In genomic region chr4:136112344-136112743, GRCm38 (mm10) we compare ENCODE assay signal across 21 mouse cellular contexts. TPM values are rescaled to one million over a fixed set of nuclear protein-coding genes. Genes with fewer than 3 reads are reported as not detected.
DNase-seq lines count a peak whose midpoint lies in the region; ATAC-seq lines count a peak whose summit lies in the region.
"Had no signal": no experiment of that assay in that cellular context is flagged by ENCODE, and none has a peak within 500 bp of the region (broad histone marks: within the 10 kb centered on the region; RNA-seq: fewer than 3 reads in every experiment).

No protein-coding gene starts in this region.

- no peaks in the 10 kb centered on the region for H3K27me3 ChIP-seq in forebrain, embryonic 10.5 days (ENCODE audit: poor library complexity, severe bottlenecking)
- no peaks in the 10 kb centered on the region for H3K27me3 ChIP-seq in forebrain, embryonic 14.5 days (replicated peaks; ENCODE audit: control insufficient read depth, insufficient read depth, low read length)
- 0 out of 2 replicates have a peak, but pooled peaks cover 5% of the 10 kb centered on the region for H3K27me3 ChIP-seq in limb, embryonic 10.5 days (ENCODE audit: low read depth, poor library complexity, severe bottlenecking)
- H3K27me3 ChIP-seq in hindbrain, embryonic 16.5 days (replicated peaks; ENCODE audit: control insufficient read depth, insufficient read depth, low read length), result no peaks in the 10 kb centered on the region
- H3K27me3 ChIP-seq: forebrain, embryonic 12.5 days; kidney, embryonic 15.5 days had no signal

- H3K9ac ChIP-seq in forebrain, embryonic 14.5 days (ENCODE audit: low read length), result no peak overlapping the region
- H3K9ac ChIP-seq in hindbrain, embryonic 16.5 days (ENCODE audit: low read depth, low read length), result no peak overlapping the region
- H3K9ac ChIP-seq: forebrain, embryonic 12.5 days; kidney, embryonic 15.5 days had no signal

- ATAC-seq in forebrain, embryonic 14.5 days, result no peak
- no peak for ATAC-seq in hindbrain, embryonic 16.5 days
- ATAC-seq: midbrain, embryonic 16.5 days had no signal

- DNase-seq in forebrain, embryonic 10.5 days (ENCODE audit: extremely low spot score, low spot score), result no peak
- DNase-seq in forebrain, embryonic 14.5 days (ENCODE audit: low spot score), result no peak
- DNase-seq in A20 (ENCODE audit: low read depth, low spot score), result peak; percentile 70
- DNase-seq in limb, embryonic 10.5 days (ENCODE audit: low spot score), result no peak
- DNase-seq in thymus, postnatal 0 days (ENCODE audit: low spot score), result peak; percentile 76
- DNase-seq in layer of hippocampus, postnatal 25 days (ENCODE audit: extremely low spot score in 1 of 2, low spot score in 1 of 2), result no peak
- DNase-seq in cerebellum, adult 9-10 months, result no peak
- DNase-seq: adrenal gland, postnatal 36 days; cerebellum, adult 11-12 months; cerebellum, postnatal 25 days; gastrocnemius, postnatal 25 days; left cerebral cortex, postnatal 4 days; lung, adult 2 months; right cerebral cortex, postnatal 25 days had no signal

- H3K9me3 ChIP-seq in forebrain, embryonic 10.5 days, result no peaks in the 10 kb centered on the region
- H3K9me3 ChIP-seq in forebrain, embryonic 14.5 days (replicated peaks; ENCODE audit: control insufficient read depth, low read length), result no peaks in the 10 kb centered on the region
- H3K9me3 ChIP-seq in limb, embryonic 10.5 days (replicated peaks), result no peaks in the 10 kb centered on the region
- H3K9me3 ChIP-seq in hindbrain, embryonic 16.5 days (ENCODE audit: control insufficient read depth, low read length), result no peaks in the 10 kb centered on the region
- H3K9me3 ChIP-seq: forebrain, embryonic 12.5 days; kidney, embryonic 15.5 days; megakaryocyte, embryonic 14.5 days had no signal

- no peaks in the 10 kb centered on the region for H3K36me3 ChIP-seq in forebrain, embryonic 10.5 days (replicated peaks)
- no peaks in the 10 kb centered on the region for H3K36me3 ChIP-seq in forebrain, embryonic 14.5 days (ENCODE audit: control insufficient read depth, insufficient read depth, low read length)
- no peaks in the 10 kb centered on the region for H3K36me3 ChIP-seq in limb, embryonic 10.5 days
- no peaks in the 10 kb centered on the region for H3K36me3 ChIP-seq in hindbrain, embryonic 16.5 days (ENCODE audit: control insufficient read depth, insufficient read depth, low read length)
- H3K36me3 ChIP-seq: forebrain, embryonic 12.5 days; kidney, embryonic 15.5 days had no signal

- 73% methylated on average over 5 of the region's 5 CpGs for WGBS in forebrain, embryonic 10.5 days
- WGBS in forebrain, embryonic 14.5 days, result 68% methylated on average over 5 of the region's 5 CpGs
- WGBS in limb, embryonic 10.5 days, result 74% methylated on average over 5 of the region's 5 CpGs
- WGBS in hindbrain, embryonic 16.5 days, result 65% methylated on average over 5 of the region's 5 CpGs

- H3K4me1 ChIP-seq in forebrain, embryonic 10.5 days, result peaks cover 25% of the 10 kb centered on the region
- no peaks in the 10 kb centered on the region for H3K4me1 ChIP-seq in forebrain, embryonic 14.5 days (ENCODE audit: control insufficient read depth, insufficient read depth, low read length)
- peaks cover 32% of the 10 kb centered on the region for H3K4me1 ChIP-seq in limb, embryonic 10.5 days
- no peaks in the 10 kb centered on the region for H3K4me1 ChIP-seq in hindbrain, embryonic 16.5 days (ENCODE audit: control insufficient read depth, insufficient read depth, low read depth, low read length)

- H3K4me3 ChIP-seq in forebrain, embryonic 10.5 days, result no peak overlapping the region
- no peak overlapping the region for H3K4me3 ChIP-seq in forebrain, embryonic 14.5 days (ENCODE audit: low read depth, low read length)
- H3K4me3 ChIP-seq in limb, embryonic 10.5 days, result no peak overlapping the region
- no peak overlapping the region for H3K4me3 ChIP-seq in hindbrain, embryonic 16.5 days (ENCODE audit: low read length)
- H3K4me3 ChIP-seq: forebrain, embryonic 12.5 days; kidney, embryonic 15.5 days; left cerebral cortex, adult 2 months; megakaryocyte, embryonic 14.5 days had no signal

- no peak overlapping the region for H3K4me2 ChIP-seq in forebrain, embryonic 14.5 days (ENCODE audit: low read length)
- no peak overlapping the region for H3K4me2 ChIP-seq in hindbrain, embryonic 16.5 days (ENCODE audit: low read length)
- H3K4me2 ChIP-seq: forebrain, embryonic 12.5 days; kidney, embryonic 15.5 days; liver, embryonic 11.5 days had no signal

- H3K27ac ChIP-seq in forebrain, embryonic 10.5 days, result peak overlapping the region; percentile 56
- no peak overlapping the region for H3K27ac ChIP-seq in forebrain, embryonic 14.5 days (ENCODE audit: low read depth, low read length)
- 0 out of 2 replicates have a peak overlapping the region, but pooled peaks have one; percentile 15 for H3K27ac ChIP-seq in limb, embryonic 10.5 days
- no peak overlapping the region for H3K27ac ChIP-seq in hindbrain, embryonic 16.5 days (ENCODE audit: low read depth, low read length)
- H3K27ac ChIP-seq: forebrain, embryonic 12.5 days; kidney, embryonic 15.5 days; left cerebral cortex, adult 2 months had no signal

RNA-seq across cellular contexts. Expression of gene Id3, which starts 31.0 kb away (rescaled TPM):
- 488 and 529 TPM in 2 replicates for polyA plus RNA-seq in forebrain, embryonic 10.5 days (2016; fragmentation: Nextera tagmentation; extraction: Ambion mirVana)
- polyA plus RNA-seq in forebrain, embryonic 14.5 days (2014; fragmentation: Nextera tagmentation; extraction: Ambion mirVana), result 117 and 118 TPM in 2 replicates
- polyA plus RNA-seq in limb, embryonic 10.5 days (2016; fragmentation: Nextera tagmentation; extraction: Ambion mirVana), result 375 and 475 TPM in 2 replicates
- polyA plus RNA-seq in thymus, postnatal 0 days (2015; fragmentation: Nextera tagmentation; extraction: Ambion mirVana), result 262 and 327 TPM in 2 replicates
- 10 to 100 TPM; 51.7 to 62.5 TPM for total RNA-seq in layer of hippocampus, postnatal 25 days (2021)
- polyA plus RNA-seq in hindbrain, embryonic 16.5 days (2015; fragmentation: Nextera tagmentation; extraction: Ambion mirVana), result 214 and 226 TPM in 2 replicates

RNA-seq across cellular contexts. Expression of gene Rpl11, which starts 59.1 kb away (rescaled TPM):
- polyA plus RNA-seq in forebrain, embryonic 10.5 days (2016; fragmentation: Nextera tagmentation; extraction: Ambion mirVana), result 485 and 525 TPM in 2 replicates
- 331 and 459 TPM in 2 replicates for polyA plus RNA-seq in forebrain, embryonic 14.5 days (2014; fragmentation: Nextera tagmentation; extraction: Ambion mirVana)
- 510 and 589 TPM in 2 replicates for polyA plus RNA-seq in limb, embryonic 10.5 days (2016; fragmentation: Nextera tagmentation; extraction: Ambion mirVana)
- polyA plus RNA-seq in thymus, postnatal 0 days (2015; fragmentation: Nextera tagmentation; extraction: Ambion mirVana), result 717 and 718 TPM in 2 replicates
- total RNA-seq in layer of hippocampus, postnatal 25 days (2021), result 100 to 1,000 TPM; 262 to 319 TPM
- 233 and 244 TPM in 2 replicates for polyA plus RNA-seq in hindbrain, embryonic 16.5 days (2015; fragmentation: Nextera tagmentation; extraction: Ambion mirVana)

RNA-seq across cellular contexts. Expression of gene E2f2, which starts 59.9 kb away (rescaled TPM):
- polyA plus RNA-seq in forebrain, embryonic 10.5 days (2016; fragmentation: Nextera tagmentation; extraction: Ambion mirVana), result 10.3 and 11.4 TPM in 2 replicates
- polyA plus RNA-seq in forebrain, embryonic 14.5 days (2014; fragmentation: Nextera tagmentation; extraction: Ambion mirVana), result 4.5 and 5.5 TPM in 2 replicates
- polyA plus RNA-seq in limb, embryonic 10.5 days (2016; fragmentation: Nextera tagmentation; extraction: Ambion mirVana), result 6.4 and 7.3 TPM in 2 replicates
- polyA plus RNA-seq in thymus, postnatal 0 days (2015; fragmentation: Nextera tagmentation; extraction: Ambion mirVana), result 58.9 and 64.1 TPM in 2 replicates
- 1 to 10 TPM in 1 of 2 experiments, under 1 TPM in 1; 0.59 to 1.2 TPM for total RNA-seq in layer of hippocampus, postnatal 25 days (2021)
- 3.4 TPM in 2 replicates for polyA plus RNA-seq in hindbrain, embryonic 16.5 days (2015; fragmentation: Nextera tagmentation; extraction: Ambion mirVana)

Comparison
In these comparisons a context has a peak if more than half of its experiments do, and no peak if none do; other contexts are left out.
1. H3K27ac ChIP-seq: peak in forebrain, embryonic 10.5 days (single experiment) and limb, embryonic 10.5 days (single experiment); none in forebrain, embryonic 14.5 days (single experiment) and hindbrain, embryonic 16.5 days (single experiment).
2. DNase-seq: peak in A20 (single experiment) and thymus, postnatal 0 days (single experiment); none in forebrain, embryonic 10.5 days (single experiment), forebrain, embryonic 14.5 days (single experiment), limb, embryonic 10.5 days (single experiment), layer of hippocampus, postnatal 25 days (0 of 2) and cerebellum, adult 9-10 months (single experiment).